Mouse (Mus musculus): ENCODE measurements around the gene Apex2.
"Not testable (repeated sequence)": the region's sequence is repeated elsewhere in the genome, so short reads cannot be mapped to it uniquely, and the experiment has no call there.

DNA sequence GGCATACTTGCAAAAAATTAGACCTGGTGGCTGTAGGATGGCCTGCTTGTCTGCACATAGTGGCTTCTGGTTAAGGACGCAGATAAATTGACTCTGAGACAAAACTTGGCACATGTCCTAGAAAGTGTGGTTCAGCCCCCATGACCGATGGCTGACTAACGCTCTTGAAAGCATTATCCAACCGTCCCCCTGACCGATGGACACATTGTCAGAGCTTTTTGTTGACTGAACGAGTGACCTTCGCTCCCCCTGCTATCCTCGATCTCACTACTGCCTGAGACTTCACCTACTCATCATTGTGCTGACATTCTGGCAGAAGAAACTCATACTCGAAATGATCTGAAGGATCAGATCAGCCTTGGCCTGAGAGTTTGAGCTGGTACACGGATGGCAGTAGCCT lies 101.9 kb downstream of the Apex2 start:
- not testable (repeated sequence) for TF ChIP-seq CTCF (conservative IDR thresholded peaks at IDR 0.05 in 1 of 2, IDR thresholded peaks at IDR 0.05 in 1 of 2; ENCODE audit: low read depth in 2 of 2, low read length in 2 of 2); NELFE (IDR thresholded peaks at IDR 0.05; ENCODE audit: low read depth, low read length); MAX (IDR thresholded peaks at IDR 0.05; ENCODE audit: low read length); MAFK (IDR thresholded peaks at IDR 0.05; ENCODE audit: insufficient replicate concordance, low read length); ZKSCAN1 (IDR thresholded peaks at IDR 0.05; ENCODE audit: borderline replicate concordance, low read depth, low read length); POLR2A (IDR thresholded peaks at IDR 0.05; ENCODE audit: low read depth, low read length); NRF1 (IDR thresholded peaks at IDR 0.05; ENCODE audit: low read depth, low read length); USF1 (IDR thresholded peaks at IDR 0.05; ENCODE audit: low read depth, low read length); ZC3H11A (IDR thresholded peaks at IDR 0.05; ENCODE audit: low read depth, low read length); ELF1 (IDR thresholded peaks at IDR 0.05; ENCODE audit: low read depth, low read length); POLR2AphosphoS2 (IDR thresholded peaks at IDR 0.05; ENCODE audit: low read depth, low read length); ZMIZ1 (IDR thresholded peaks at IDR 0.05; ENCODE audit: low read depth, low read length)

Measured in CH12.LX (cell line).